Mouse (Mus musculus): ENCODE data around the gene Ado. TPM values are rescaled to one million over a fixed set of nuclear protein-coding genes. Genes with fewer than 3 reads are reported as not detected.

Ado gene
- 12.4 TPM for polyA plus RNA-seq (2014; fragmentation: Illumina TruSeq; extraction: RNeasy Lipid Tissue Mini Kit (QIAGEN cat#74804); ENCODE audit: low read depth, low replicate concordance)

DNA sequence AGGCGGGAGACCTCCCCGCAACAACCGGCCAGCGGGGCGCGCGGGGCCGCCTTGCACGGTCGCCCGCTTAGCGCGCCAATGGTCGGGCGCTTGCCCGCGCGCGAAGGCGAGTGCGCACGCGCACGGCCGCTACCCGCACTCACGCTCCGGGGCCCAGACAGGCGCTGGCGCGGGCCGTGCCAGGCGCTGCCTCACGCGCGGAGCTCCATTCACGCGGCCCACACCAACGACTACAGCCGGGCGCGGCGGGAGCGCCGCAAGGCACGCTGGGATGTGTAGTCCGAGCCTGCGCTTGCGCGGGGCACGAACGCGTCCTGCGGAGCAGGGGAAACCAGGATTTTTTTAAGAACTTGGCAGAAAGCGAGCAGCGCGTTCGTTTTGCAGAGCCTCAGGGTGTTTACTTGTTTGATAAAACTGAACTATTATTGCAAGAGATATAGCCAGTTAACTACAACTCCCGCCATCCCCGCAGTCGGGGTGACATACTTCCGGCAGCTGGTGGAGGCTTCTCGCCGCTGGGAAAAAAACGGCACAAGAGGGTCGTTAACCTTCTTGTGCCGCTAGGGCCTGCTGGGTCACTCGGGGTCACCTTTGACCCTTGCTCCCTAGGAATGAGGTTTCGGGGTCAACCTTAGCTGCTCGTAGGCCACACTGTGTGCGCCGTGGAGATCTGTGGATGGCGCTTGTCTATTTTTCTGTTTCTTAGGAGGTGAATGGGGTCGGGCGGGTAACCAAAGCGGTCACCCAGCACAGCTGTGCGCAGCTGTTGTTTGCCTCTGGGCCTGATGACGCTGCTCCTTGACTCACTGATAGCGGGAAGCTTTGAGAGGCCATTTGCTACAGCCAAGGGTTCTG, at the start of gene Ado:
Ado (minus strand) TSS at position 79 of the 855 bp plus-strand sequence.

DNA sequence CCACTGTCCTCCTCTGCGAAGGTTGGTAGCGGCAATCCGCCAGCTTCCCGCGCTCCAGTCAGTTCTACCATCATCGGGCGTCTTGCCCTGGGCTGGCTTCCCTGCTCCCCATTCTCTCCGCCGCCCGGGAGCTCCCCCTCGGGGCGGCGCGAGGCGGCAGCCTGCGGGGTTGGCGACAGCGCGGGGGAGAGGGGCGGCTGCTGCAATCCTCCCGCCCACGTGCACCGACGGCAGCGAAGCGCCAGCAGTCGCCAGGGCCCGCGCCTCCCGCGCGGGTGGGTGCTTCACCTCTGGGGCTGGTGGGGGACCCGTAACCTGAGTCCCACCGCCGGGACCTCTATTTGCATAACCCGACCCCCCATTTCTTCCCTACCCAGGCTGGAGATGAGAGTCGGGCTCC, 13.5 kb downstream of the Ado start, which contains the start of gene Egr2:
Egr2 (plus strand) TSS at position 220 of the 400 bp plus-strand sequence.

Other genes with a start within 250 kb of the Ado start
- 1.3 TPM for gene Egr2, start 13.5 kb downstream of the Ado start, polyA plus RNA-seq (2014; fragmentation: Illumina TruSeq; extraction: RNeasy Lipid Tissue Mini Kit (QIAGEN cat#74804); ENCODE audit: low read depth, low replicate concordance)

Measured in heart, adult 10 weeks (tissue).